Mouse (Mus musculus) olfactory bulb, adult 2 months (tissue): ENCODE data around the gene Npr3.

Source experiments
- CTCF ChIP-seq: fragments of 200-500 bp; IDR thresholded peaks from 2 replicates; pipeline ENCODE4 v1.5.1; 2012; ENCODE audit warnings: low read depth, mild to moderate bottlenecking, low read length, moderate library complexity; ENCODE audit not compliant: insufficient read depth
- POLR2A ChIP-seq: fragments of 200-500 bp; IDR thresholded peaks from 2 replicates; pipeline ENCODE4 v1.6.1; 2012; ENCODE audit warnings: mild to moderate bottlenecking, low read depth, low read length, moderate library complexity; ENCODE audit not compliant: insufficient read depth

DNA sequence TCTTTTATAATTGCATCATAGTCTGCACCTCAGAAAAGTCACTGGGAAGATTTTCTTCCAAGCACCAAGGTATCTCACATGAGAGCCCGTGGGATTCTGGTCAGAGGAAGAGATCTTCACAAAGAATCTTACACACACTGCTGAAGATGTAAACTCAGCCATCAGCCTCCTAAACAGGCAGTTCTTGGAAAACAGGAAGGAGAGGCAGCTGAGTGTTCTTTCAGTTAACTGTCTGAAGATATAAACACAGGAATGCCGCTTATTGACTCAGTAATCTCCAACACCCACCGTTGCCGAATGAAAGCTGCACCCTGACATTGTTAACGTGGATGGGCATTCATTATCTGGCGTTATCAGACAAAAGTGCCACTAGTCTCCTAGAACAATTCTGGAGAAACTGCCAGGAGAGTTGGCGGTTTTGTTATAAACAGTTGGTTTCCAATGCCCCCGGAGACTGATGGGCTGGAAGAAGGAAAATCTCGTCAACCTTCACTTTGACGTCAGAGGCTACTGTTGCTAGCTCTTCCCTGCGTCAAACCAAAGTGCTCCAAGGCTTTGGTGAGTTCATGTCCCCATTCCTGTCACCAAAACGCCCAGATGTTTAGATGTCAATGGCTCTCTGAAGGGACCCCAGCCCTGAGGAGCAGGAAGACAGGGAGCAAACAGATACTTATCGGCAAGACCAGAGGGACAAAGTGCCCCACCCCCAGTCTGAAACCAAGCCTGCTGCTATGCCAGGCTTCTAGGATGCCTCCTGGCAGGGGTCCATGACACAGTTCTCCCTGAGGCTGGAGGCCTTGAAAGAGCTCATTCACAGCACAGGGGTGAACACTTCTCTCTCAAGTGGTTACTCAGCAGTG is 105.0 kb downstream of the Npr3 start:
- TF ChIP-seq CTCF (no peak), POLR2A (no peak)
